Mouse (Mus musculus): ENCODE results near the gene Tob2. TPM values are rescaled to one million over a fixed set of nuclear protein-coding genes. Genes with fewer than 3 reads are reported as not detected.

Gene Tob2
- polyA plus RNA-seq (2015; fragmentation: Nextera tagmentation; extraction: Ambion mirVana), result 10.9 and 12.3 TPM in 2 replicates

GRCm38 (mm10) chr15:81858517-81859329 lies at the start of gene Tob2:
Gene Tob2, minus strand, starts transcription at chr15:81858796.
- H3K4me3 ChIP-seq (ENCODE audit: low read depth, low read length), result peak within 1 kb of the TSS; percentile 97
- H3K4me2 ChIP-seq (ENCODE audit: low read depth, low read length), result peak within 1 kb of the TSS; percentile 89
- H3K27me3 ChIP-seq (ENCODE audit: insufficient read depth, low read length), result no peaks in the 10 kb centered on the region
- DNase-seq (peak; percentile 66), ATAC-seq (peak; percentile 14)
- peaks cover 22% of the 10 kb centered on the region for H3K4me1 ChIP-seq (ENCODE audit: insufficient read depth)
- H3K9me3 ChIP-seq (ENCODE audit: low read length), result no peaks in the 10 kb centered on the region
- peak within 1 kb of the TSS; percentile 97 for H3K27ac ChIP-seq (ENCODE audit: low read depth)
- peak within 1 kb of the TSS; percentile 93 for H3K9ac ChIP-seq (replicated peaks)
- TF ChIP-seq EP300 (IDR thresholded peaks at IDR 0.05; ENCODE audit: low read depth) (no peak), CTCF (IDR thresholded peaks at IDR 0.05; ENCODE audit: low read depth) (peak; percentile 20; the same call in 1 of the 2 replicates)
- under 1% methylated on average over 44 of the region's 44 CpGs for WGBS (ENCODE audit: insufficient replicate concordance)
- 0 out of 2 replicates have a peak, but pooled peaks cover 2% of the 10 kb centered on the region for H3K36me3 ChIP-seq (replicated peaks; ENCODE audit: insufficient read depth, low read length)

GRCm38 (mm10) chr15:81907953-81908352 lies 49.4 kb upstream of the Tob2 start:
- ATAC-seq, result no peak
- WGBS (ENCODE audit: insufficient replicate concordance), result 85% methylated on average over 8 of the region's 8 CpGs

GRCm38 (mm10) chr15:81904939-81905338 lies 46.3 kb upstream of the Tob2 start:
- Histone ChIP-seq H3K4me2 (ENCODE audit: low read depth, low read length) (no peak overlapping the region), H3K36me3 (replicated peaks; ENCODE audit: insufficient read depth, low read length) (peaks cover 72% of the 10 kb centered on the region), H3K9me3 (ENCODE audit: low read length) (no peaks in the 10 kb centered on the region), H3K27ac (ENCODE audit: low read depth) (no peak overlapping the region), H3K4me3 (ENCODE audit: low read depth, low read length) (no peak overlapping the region), H3K4me1 (ENCODE audit: insufficient read depth) (no peaks in the 10 kb centered on the region), H3K9ac (replicated peaks) (no peak overlapping the region), H3K27me3 (ENCODE audit: insufficient read depth, low read length) (no peaks in the 10 kb centered on the region)
- peak; percentile 33; the same call in 1 of the 2 replicates for ATAC-seq
- TF ChIP-seq CTCF (IDR thresholded peaks at IDR 0.05; ENCODE audit: low read depth) (peak; percentile 87), EP300 (IDR thresholded peaks at IDR 0.05; ENCODE audit: low read depth) (no peak)
- 34% methylated on average over 2 of the region's 2 CpGs for WGBS (ENCODE audit: insufficient replicate concordance)
- peak; percentile 84 for DNase-seq

More at GRCm38 (mm10) chr15:81907953-81908352, 49.4 kb upstream of the Tob2 start:
- no peak overlapping the region for H3K4me3 ChIP-seq (ENCODE audit: low read depth, low read length)
- no peaks in the 10 kb centered on the region for H3K9me3 ChIP-seq (ENCODE audit: low read length)
- H3K4me2 ChIP-seq (ENCODE audit: low read depth, low read length), result no peak overlapping the region
- no peak overlapping the region for H3K9ac ChIP-seq (replicated peaks)
- peaks cover 73% of the 10 kb centered on the region for H3K36me3 ChIP-seq (replicated peaks; ENCODE audit: insufficient read depth, low read length)
- TF ChIP-seq CTCF (IDR thresholded peaks at IDR 0.05; ENCODE audit: low read depth) (no peak), EP300 (IDR thresholded peaks at IDR 0.05; ENCODE audit: low read depth) (no peak)
- no peaks in the 10 kb centered on the region for H3K27me3 ChIP-seq (ENCODE audit: insufficient read depth, low read length)
- H3K4me1 ChIP-seq (ENCODE audit: insufficient read depth), result no peaks in the 10 kb centered on the region
- no peak overlapping the region for H3K27ac ChIP-seq (ENCODE audit: low read depth)
- DNase-seq, result no peak

- H3K27me3 ChIP-seq (ENCODE audit: insufficient read depth, low read length), result no peaks in the 10 kb centered on the region
- H3K4me2 ChIP-seq (ENCODE audit: low read depth, low read length), result no peak overlapping the region
- WGBS (ENCODE audit: insufficient replicate concordance), result 83% methylated on average over 2 of the region's 2 CpGs
- H3K9me3 ChIP-seq (ENCODE audit: low read length), result no peaks in the 10 kb centered on the region
- ATAC-seq (no peak), DNase-seq (no peak)
- peaks cover 56% of the 10 kb centered on the region for H3K36me3 ChIP-seq (replicated peaks; ENCODE audit: insufficient read depth, low read length)
- H3K27ac ChIP-seq (ENCODE audit: low read depth), result peak overlapping the region; percentile 55
- peaks cover 14% of the 10 kb centered on the region for H3K4me1 ChIP-seq (ENCODE audit: insufficient read depth)
- H3K4me3 ChIP-seq (ENCODE audit: low read depth, low read length), result no peak overlapping the region
- H3K9ac ChIP-seq (replicated peaks), result no peak overlapping the region
- no peak for TF ChIP-seq EP300 (IDR thresholded peaks at IDR 0.05; ENCODE audit: low read depth)
- TF ChIP-seq CTCF (IDR thresholded peaks at IDR 0.05; ENCODE audit: low read depth), result no peak
These were observed 40.2 kb upstream of the Tob2 start for GRCm38 (mm10) chr15:81898751-81899150.

- H3K9me3 ChIP-seq (ENCODE audit: low read length), result no peaks in the 10 kb centered on the region
- WGBS (ENCODE audit: insufficient replicate concordance), result 67% methylated on average over 5 of the region's 5 CpGs
- no peaks in the 10 kb centered on the region for H3K27me3 ChIP-seq (ENCODE audit: insufficient read depth, low read length)
- H3K4me3 ChIP-seq (ENCODE audit: low read depth, low read length), result no peak overlapping the region
- ATAC-seq (peak; percentile 79), DNase-seq (no peak)
- H3K9ac ChIP-seq (replicated peaks), result no peak overlapping the region
- peak overlapping the region; percentile 55; the same call in 1 of the 2 replicates for H3K27ac ChIP-seq (ENCODE audit: low read depth)
- H3K36me3 ChIP-seq (replicated peaks; ENCODE audit: insufficient read depth, low read length), result peaks cover 47% of the 10 kb centered on the region
- TF ChIP-seq CTCF (IDR thresholded peaks at IDR 0.05; ENCODE audit: low read depth), result no peak
- no peak for TF ChIP-seq EP300 (IDR thresholded peaks at IDR 0.05; ENCODE audit: low read depth)
- H3K4me2 ChIP-seq (ENCODE audit: low read depth, low read length), result no peak overlapping the region; the same call in 1 of the 2 replicates
- H3K4me1 ChIP-seq (ENCODE audit: insufficient read depth), result peaks cover 14% of the 10 kb centered on the region
These were observed 39.1 kb upstream of the Tob2 start for GRCm38 (mm10) chr15:81897607-81898285.

GRCm38 (mm10) chr15:81896407-81896806 lies 37.8 kb upstream of the Tob2 start:
- Histone ChIP-seq H3K9ac (replicated peaks) (no peak overlapping the region; the same call in 1 of the 2 replicates), H3K27ac (ENCODE audit: low read depth) (peak overlapping the region; percentile 20; the same call in 1 of the 2 replicates), H3K36me3 (replicated peaks; ENCODE audit: insufficient read depth, low read length) (peaks cover 45% of the 10 kb centered on the region), H3K4me3 (ENCODE audit: low read depth, low read length) (no peak overlapping the region), H3K4me2 (ENCODE audit: low read depth, low read length) (no peak overlapping the region), H3K9me3 (ENCODE audit: low read length) (no peaks in the 10 kb centered on the region), H3K4me1 (ENCODE audit: insufficient read depth) (peaks cover 27% of the 10 kb centered on the region), H3K27me3 (ENCODE audit: insufficient read depth, low read length) (no peaks in the 10 kb centered on the region)
- DNase-seq (no peak), ATAC-seq (no peak)
- WGBS (ENCODE audit: insufficient replicate concordance), result 90% methylated on average over 2 of the region's 2 CpGs
- TF ChIP-seq CTCF (IDR thresholded peaks at IDR 0.05; ENCODE audit: low read depth), result no peak
- no peak for TF ChIP-seq EP300 (IDR thresholded peaks at IDR 0.05; ENCODE audit: low read depth)

All from liver, postnatal 0 days (tissue).